Mouse (Mus musculus): Measurements from ENCODE around the gene Eloa.
A peak's percentile ranks its signal among the peaks of the same experiment; 100 is the strongest.

DNA sequence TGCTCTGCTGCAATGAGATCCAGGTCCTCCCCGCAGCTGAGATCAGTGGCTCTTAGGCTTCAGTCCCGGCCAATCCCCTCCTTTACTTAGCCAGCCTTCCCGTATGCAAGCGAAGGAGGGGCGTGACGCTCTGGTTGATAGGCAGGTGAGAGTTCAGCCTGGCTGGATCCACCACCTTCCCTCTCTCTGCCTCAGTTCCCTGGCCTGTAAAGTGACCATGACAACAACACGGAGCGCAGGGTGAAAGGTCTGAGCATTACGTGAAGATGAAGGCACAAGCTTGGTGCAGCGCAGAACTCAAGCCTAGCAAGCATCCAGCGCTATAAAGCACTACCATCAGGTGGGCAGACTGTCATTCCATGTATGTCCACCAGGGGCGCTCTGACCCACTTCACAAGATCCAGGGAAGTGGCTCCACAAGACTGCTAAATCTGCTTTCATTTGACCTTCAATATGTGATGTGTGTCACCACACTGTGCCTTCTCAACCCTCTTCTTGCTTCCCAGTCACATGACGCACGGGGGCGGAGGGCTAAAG is 49.7 kb upstream of the Eloa start:
- TF ChIP-seq CTCF (IDR thresholded peaks at IDR 0.05; ENCODE audit: low read depth) (peak; percentile 99), EP300 (IDR thresholded peaks at IDR 0.05; ENCODE audit: low read depth) (no peak)
